Mouse (Mus musculus): Measurements from ENCODE around the gene Gm10570.

DNA sequence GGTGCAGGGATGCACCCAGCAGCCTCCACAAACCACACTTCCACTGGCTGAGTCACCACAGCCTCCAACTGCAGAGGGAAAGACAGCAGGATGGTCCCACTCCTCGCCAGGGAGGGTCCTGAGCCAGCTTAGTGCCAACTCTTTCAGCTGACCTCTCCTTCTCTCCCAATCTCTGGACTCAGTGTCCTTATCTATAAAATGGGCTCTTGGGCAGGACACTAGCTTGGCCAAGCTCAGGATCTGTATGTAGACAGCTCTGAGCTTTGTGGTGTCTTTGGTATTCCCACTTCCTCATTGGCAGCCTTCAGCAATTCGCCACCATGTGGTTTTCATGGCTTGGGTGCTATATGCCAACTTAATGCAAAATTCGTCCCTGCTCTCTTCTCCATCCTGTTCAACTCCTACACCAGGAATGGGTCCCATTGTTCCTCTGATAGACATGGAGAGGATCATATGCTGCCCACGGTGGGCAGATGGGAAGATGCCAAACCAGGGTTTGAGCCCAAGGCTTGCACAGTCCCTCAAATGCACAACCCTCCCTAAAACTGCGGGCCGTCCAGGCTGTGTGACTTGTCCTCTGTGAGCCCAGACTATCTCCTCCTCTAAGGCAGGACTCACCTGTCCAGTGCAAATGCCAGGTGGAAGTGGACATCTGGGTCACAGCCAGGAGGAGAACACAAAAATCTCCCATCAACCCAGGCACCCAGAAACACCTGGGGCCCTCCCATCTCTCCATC, 37.7 kb downstream of the Gm10570 start:
- TF ChIP-seq POLR2A (IDR thresholded peaks at IDR 0.05; ENCODE audit: low read depth, low read length), result no peak
- TF ChIP-seq CTCF (conservative IDR thresholded peaks at IDR 0.05; ENCODE audit: insufficient read depth, insufficient read length, low read depth, low read length), result no peak

Data from kidney, adult 2 months (tissue).